Mouse (Mus musculus) T-cell, adult 2 months (primary cell): ENCODE data around the gene Hmces.

Experiments
- DNase-seq: peaks from one replicate; pipeline ENCODE4 v3.0.0; 2022; ENCODE audit warnings: low spot score

The Hmces gene

GRCm38 (mm10) chr6:87913661-87914325, at the start of gene Hmces:
Hmces (plus strand) TSS chr6:87913935.
- peak; percentile 80 for DNase-seq

GRCm38 (mm10) chr6:87866211-87866610, 47.5 kb upstream of the Hmces start:
- no peak for DNase-seq

- no peak for DNase-seq
These were observed 46.5 kb upstream of the Hmces start for GRCm38 (mm10) chr6:87867256-87867655.

- no peak for DNase-seq
These were observed 44.7 kb upstream of the Hmces start for GRCm38 (mm10) chr6:87868871-87869506.

GRCm38 (mm10) chr6:87870440-87870839, 43.3 kb upstream of the Hmces start:
- DNase-seq: no peak

- no peak for DNase-seq
These were observed 42.5 kb upstream of the Hmces start for GRCm38 (mm10) chr6:87871240-87871639.

- no peak for DNase-seq
These were observed 40.6 kb upstream of the Hmces start for GRCm38 (mm10) chr6:87873104-87873503.

- DNase-seq: no peak
These were observed 39.8 kb upstream of the Hmces start for GRCm38 (mm10) chr6:87873963-87874362.

GRCm38 (mm10) chr6:87875083-87875482, 38.7 kb upstream of the Hmces start:
- no peak for DNase-seq

GRCm38 (mm10) chr6:87875562-87875961, 38.2 kb upstream of the Hmces start:
- DNase-seq: no peak

- no peak for DNase-seq
These were observed 37.6 kb upstream of the Hmces start for GRCm38 (mm10) chr6:87876068-87876643.

GRCm38 (mm10) chr6:87879010-87879409, 34.7 kb upstream of the Hmces start:
- DNase-seq: no peak

- no peak for DNase-seq
These were observed 34.1 kb upstream of the Hmces start for GRCm38 (mm10) chr6:87879628-87880027.

- no peak for DNase-seq
These were observed 31.5 kb upstream of the Hmces start for GRCm38 (mm10) chr6:87882221-87882620.

- DNase-seq: no peak
These were observed 30.9 kb upstream of the Hmces start for GRCm38 (mm10) chr6:87882816-87883215.

GRCm38 (mm10) chr6:87886721-87887120, 27.0 kb upstream of the Hmces start:
- no peak for DNase-seq

GRCm38 (mm10) chr6:87887594-87888233, 26.0 kb upstream of the Hmces start, which contains the start of gene Copg1:
Copg1 (plus strand) TSS chr6:87887814.
- DNase-seq: peak; percentile 100

GRCm38 (mm10) chr6:87893931-87894330, 19.8 kb upstream of the Hmces start:
- DNase-seq: no peak

- no peak for DNase-seq
These were observed 15.7 kb upstream of the Hmces start for GRCm38 (mm10) chr6:87898028-87898427.

- no peak for DNase-seq
These were observed 7.1 kb upstream of the Hmces start for GRCm38 (mm10) chr6:87906632-87907031.

GRCm38 (mm10) chr6:87909181-87909580, 4.6 kb upstream of the Hmces start:
- DNase-seq: no peak

- no peak for DNase-seq
These were observed 2.2 kb upstream of the Hmces start for GRCm38 (mm10) chr6:87911559-87911958.
